Mouse (Mus musculus) forebrain, embryonic 16.5 days (tissue): ENCODE results near the gene Dchs1. TPM values are rescaled to one million over a fixed set of nuclear protein-coding genes. Genes with fewer than 3 reads are reported as not detected.

Experiments
- ATAC-seq: fragments of 200-750 bp; cut with Nextera tagmentation; 2 replicates; pipeline ENCODE4 v1.8.0; 2017; ENCODE audit warnings: mild to moderate bottlenecking, moderate library complexity
- H3K27ac ChIP-seq: fragments of 300-500 bp; sonication (generic); 2 replicates; pipeline ENCODE4 v1.5.1; 2014; ENCODE audit warnings: low read length, control low read depth
- H3K27me3 ChIP-seq: fragments of 300-500 bp; sonication (generic); replicated peaks from 2 replicates; pipeline ENCODE4 v1.6.1; 2014; ENCODE audit warnings: low read length; ENCODE audit not compliant: control insufficient read depth, insufficient read depth
- H3K36me3 ChIP-seq: fragments of 300-500 bp; sonication (generic); 2 replicates; pipeline ENCODE4 v1.6.1; 2014; ENCODE audit not compliant: control insufficient read depth, insufficient read depth
- H3K4me1 ChIP-seq: fragments of 300-500 bp; sonication (generic); replicated peaks from 2 replicates; pipeline ENCODE4 v1.6.1; 2014; ENCODE audit warnings: low read length; ENCODE audit not compliant: control insufficient read depth, insufficient read depth
- H3K4me2 ChIP-seq: fragments of 300-500 bp; sonication (generic); 2 replicates; pipeline ENCODE4 v1.6.1; 2014; ENCODE audit warnings: mild to moderate bottlenecking, low read length, control low read depth
- H3K4me3 ChIP-seq: fragments of 300-500 bp; sonication (generic); replicated peaks from 2 replicates; pipeline ENCODE4 v1.5.1; 2014; ENCODE audit warnings: mild to moderate bottlenecking, low read length, control low read depth
- H3K9ac ChIP-seq: fragments of 300-500 bp; sonication (generic); replicated peaks from 2 replicates; pipeline ENCODE4 v1.6.1; 2014; ENCODE audit warnings: low read depth, low read length, control low read depth
- H3K9me3 ChIP-seq: fragments of 300-500 bp; sonication (generic); 2 replicates; pipeline ENCODE4 v1.6.1; 2016; ENCODE audit warnings: low read length; ENCODE audit not compliant: control insufficient read depth
- WGBS: fragments of 180-500 bp; shearing (Covaris S2); extraction: QIAGEN DNeasy Blood & Tissue Kit; methylation state at CpG from one replicate; pipeline ENCODE4 v1.1.7; 2014; 5-methylcytosine and 5-hydroxymethylcytosine counted together
- polyA plus RNA-seq: library from polyadenylated mRNA; unstranded; fragments of >200 nt; fragmentation: Nextera tagmentation; extraction: Ambion mirVana; gene quantifications from 2 replicates; pipeline ENCODE4 v1.2.1, GENCODE M21; 2015

Gene Dchs1
- polyA plus RNA-seq, 1 experiment from 2014 or later = 22.0 TPM

- WGBS = 77% methylated on average over 1 of the region's 1 CpGs
- ATAC-seq = no peak
- H3K36me3 ChIP-seq = no peaks in the 10 kb centered on the region
Measured at GRCm38 (mm10) chr7:105791147-105791546, 3.7 kb upstream of the Dchs1 start.

GRCm38 (mm10) chr7:105786506-105787284 is 759 bp downstream of the Dchs1 start:
- Histone ChIP-seq H3K9ac (peak overlapping the region; percentile 100), H3K9me3 (no peaks in the 10 kb centered on the region), H3K27me3 (no peaks in the 10 kb centered on the region), H3K4me3 (peak overlapping the region; percentile 87), H3K36me3 (peaks cover 8% of the 10 kb centered on the region), H3K27ac (peak overlapping the region; percentile 97), H3K4me2 (peak overlapping the region; percentile 75), H3K4me1 (peaks cover 48% of the 10 kb centered on the region)
- ATAC-seq = peak; percentile 80
- 4% methylated on average over 20 of the region's 20 CpGs for WGBS

More at GRCm38 (mm10) chr7:105791147-105791546, 3.7 kb upstream of the Dchs1 start:
- H3K9ac ChIP-seq = no peak overlapping the region
- H3K9me3 ChIP-seq = no peaks in the 10 kb centered on the region
- no peak overlapping the region for H3K27ac ChIP-seq
- H3K4me3 ChIP-seq = no peak overlapping the region
- H3K4me1 ChIP-seq = peaks cover 12% of the 10 kb centered on the region
- no peak overlapping the region for H3K4me2 ChIP-seq
- no peaks in the 10 kb centered on the region for H3K27me3 ChIP-seq

- WGBS = 16% methylated on average over 4 of the region's 4 CpGs
- Histone ChIP-seq H3K9me3 (no peaks in the 10 kb centered on the region), H3K27ac (no peak overlapping the region), H3K36me3 (peaks cover 19% of the 10 kb centered on the region), H3K4me2 (peak overlapping the region; percentile 75), H3K4me3 (peak overlapping the region; percentile 17; the same call in 1 of the 2 replicates), H3K27me3 (no peaks in the 10 kb centered on the region), H3K9ac (peak overlapping the region; percentile 23; the same call in 1 of the 2 replicates), H3K4me1 (peaks cover 51% of the 10 kb centered on the region)
- ATAC-seq = no peak
Measured at GRCm38 (mm10) chr7:105784556-105784955, 2.9 kb downstream of the Dchs1 start.

GRCm38 (mm10) chr7:105783861-105784260 is 3.6 kb downstream of the Dchs1 start:
- Histone ChIP-seq H3K27ac (no peak overlapping the region), H3K9ac (no peak overlapping the region), H3K4me2 (peak overlapping the region; percentile 75), H3K36me3 (peaks cover 22% of the 10 kb centered on the region), H3K27me3 (no peaks in the 10 kb centered on the region), H3K9me3 (no peaks in the 10 kb centered on the region), H3K4me3 (no peak overlapping the region; the same call in 1 of the 2 replicates), H3K4me1 (peaks cover 58% of the 10 kb centered on the region)
- WGBS = 51% methylated on average over 4 of the region's 4 CpGs
- no peak for ATAC-seq

GRCm38 (mm10) chr7:105778553-105779265 is 8.7 kb downstream of the Dchs1 start:
- Histone ChIP-seq H3K36me3 (peaks cover 25% of the 10 kb centered on the region), H3K9ac (peak overlapping the region; percentile 23; the same call in 1 of the 2 replicates)
- whole genome bisulfite sequencing = 22% methylated on average over 4 of the region's 4 CpGs

GRCm38 (mm10) chr7:105777797-105778552 is 9.5 kb downstream of the Dchs1 start:
- H3K36me3 ChIP-seq = peaks cover 27% of the 10 kb centered on the region
- H3K4me2 ChIP-seq = peak overlapping the region; percentile 26
- peaks cover 46% of the 10 kb centered on the region for H3K4me1 ChIP-seq
- H3K4me3 ChIP-seq = no peak overlapping the region; the same call in 1 of the 2 replicates
- H3K9me3 ChIP-seq = no peaks in the 10 kb centered on the region
- peak; percentile 17 for ATAC-seq
- WGBS = 67% methylated on average over 13 of the region's 13 CpGs
- peak overlapping the region; percentile 13; the same call in 1 of the 2 replicates for H3K9ac ChIP-seq
- peak overlapping the region; percentile 58 for H3K27ac ChIP-seq
- H3K27me3 ChIP-seq = no peaks in the 10 kb centered on the region

More at GRCm38 (mm10) chr7:105778553-105779265, 8.7 kb downstream of the Dchs1 start:
- no peaks in the 10 kb centered on the region for H3K9me3 ChIP-seq
- peak overlapping the region; percentile 58 for H3K27ac ChIP-seq
- peaks cover 54% of the 10 kb centered on the region for H3K4me1 ChIP-seq
- no peak overlapping the region for H3K4me3 ChIP-seq
- H3K27me3 ChIP-seq = no peaks in the 10 kb centered on the region
- peak overlapping the region; percentile 26; the same call in 1 of the 2 replicates for H3K4me2 ChIP-seq
- peak; percentile 64 for ATAC-seq

- Histone ChIP-seq H3K27me3 (no peaks in the 10 kb centered on the region), H3K4me2 (no peak overlapping the region), H3K4me1 (peaks cover 41% of the 10 kb centered on the region), H3K27ac (no peak overlapping the region), H3K9ac (no peak overlapping the region), H3K36me3 (peaks cover 27% of the 10 kb centered on the region), H3K4me3 (no peak overlapping the region), H3K9me3 (no peaks in the 10 kb centered on the region)
- ATAC-seq = no peak
- 90% methylated on average over 1 of the region's 1 CpGs for WGBS
Measured at GRCm38 (mm10) chr7:105777316-105777715, 10.1 kb downstream of the Dchs1 start.

GRCm38 (mm10) chr7:105776026-105776425 is 11.4 kb downstream of the Dchs1 start:
- ATAC-seq = no peak
- Histone ChIP-seq H3K27me3 (no peaks in the 10 kb centered on the region), H3K9me3 (no peaks in the 10 kb centered on the region), H3K4me3 (no peak overlapping the region), H3K4me1 (peaks cover 45% of the 10 kb centered on the region), H3K4me2 (no peak overlapping the region), H3K36me3 (peaks cover 35% of the 10 kb centered on the region), H3K27ac (no peak overlapping the region), H3K9ac (no peak overlapping the region)
- WGBS = 89% methylated on average over 2 of the region's 2 CpGs
